Comparison of ENCODE assay signal across 34 mouse cellular contexts in genomic region chr3:107343971-107344370, GRCm38 (mm10). TPM values are rescaled to one million over a fixed set of nuclear protein-coding genes. Genes with fewer than 3 reads are reported as not detected.
"Had no signal": no experiment of that assay in that cellular context is flagged by ENCODE, and none has a peak within 500 bp of the region (broad histone marks: within the 10 kb centered on the region; RNA-seq: fewer than 3 reads in every experiment).

No protein-coding gene starts in this region.

- H3K4me3 ChIP-seq: heart, embryonic 12.5 days; heart, embryonic 13.5 days; heart, embryonic 15.5 days; hindbrain, embryonic 10.5 days; hindbrain, embryonic 12.5 days; hindbrain, embryonic 13.5 days; hindbrain, embryonic 15.5 days; intestine, embryonic 15.5 days; kidney, embryonic 15.5 days; layer of hippocampus, adult 2 months; left cerebral cortex, adult 2 months had no signal

- H3K9me3 ChIP-seq: heart, embryonic 12.5 days; heart, embryonic 13.5 days; heart, embryonic 15.5 days; hindbrain, embryonic 10.5 days; hindbrain, embryonic 12.5 days; hindbrain, embryonic 13.5 days; hindbrain, embryonic 15.5 days; intestine, embryonic 15.5 days; kidney, embryonic 15.5 days had no signal

- H3K4me1 ChIP-seq: heart, embryonic 15.5 days; hindbrain, embryonic 10.5 days; hindbrain, embryonic 12.5 days; intestine, embryonic 15.5 days; kidney, embryonic 15.5 days had no signal

- DNase-seq: heart, postnatal 10 days; heart, postnatal 14 days; heart, postnatal 36 days; kidney, adult 11 months; kidney, adult 18-20 months; kidney, adult 2 months; kidney, adult 8-10 months; kidney, adult 9 months; kidney, postnatal 10 days; kidney, postnatal 14 days; kidney, postnatal 25 days; kidney, postnatal 36 days; kidney, postnatal 4 days; layer of hippocampus, adult 9-11 months; layer of hippocampus, postnatal 36 days had no signal

- H3K4me2 ChIP-seq: heart, embryonic 12.5 days; heart, embryonic 13.5 days; heart, embryonic 15.5 days; hindbrain, embryonic 12.5 days; hindbrain, embryonic 13.5 days; hindbrain, embryonic 14.5 days; hindbrain, embryonic 15.5 days; intestine, embryonic 15.5 days; kidney, embryonic 15.5 days had no signal

- H3K27me3 ChIP-seq: heart, embryonic 12.5 days; heart, embryonic 13.5 days; hindbrain, embryonic 12.5 days; hindbrain, embryonic 15.5 days; intestine, embryonic 15.5 days had no signal

- H3K9ac ChIP-seq: heart, embryonic 12.5 days; heart, embryonic 13.5 days; heart, embryonic 15.5 days; hindbrain, embryonic 12.5 days; hindbrain, embryonic 13.5 days; hindbrain, embryonic 14.5 days; hindbrain, embryonic 15.5 days; intestine, embryonic 15.5 days; kidney, embryonic 15.5 days had no signal

- H3K27ac ChIP-seq: heart, embryonic 13.5 days; heart, embryonic 15.5 days; hindbrain, embryonic 10.5 days; hindbrain, embryonic 12.5 days; hindbrain, embryonic 13.5 days; hindbrain, embryonic 14.5 days; hindbrain, embryonic 15.5 days; hindbrain, postnatal 0 days; intestine, embryonic 15.5 days; kidney, embryonic 15.5 days; kidney, postnatal 0 days; layer of hippocampus, adult 2 months; left cerebral cortex, adult 2 months had no signal

- H3K36me3 ChIP-seq: heart, embryonic 12.5 days; heart, embryonic 13.5 days; heart, embryonic 15.5 days; hindbrain, embryonic 10.5 days; hindbrain, embryonic 12.5 days; hindbrain, embryonic 13.5 days; hindbrain, embryonic 15.5 days; intestine, embryonic 15.5 days; kidney, embryonic 15.5 days had no signal

- ATAC-seq: hindbrain, embryonic 16.5 days; hindbrain, postnatal 0 days; inflammation-experienced regulatory T-cells, adult 6 months; intestine, embryonic 15.5 days; intestine, embryonic 16.5 days; intestine, postnatal 0 days had no signal

RNA-seq across cellular contexts. Expression of gene Slc16a4, which starts 52.9 kb away (rescaled TPM):
- total RNA-seq: hematopoietic stem cell, adult 5-6 weeks had no signal
